Mouse (Mus musculus) midbrain, embryonic 12.5 days (tissue): ENCODE measurements at regions not wholly inside any gene's neighbourhood (a gene's known extent, or its start where the extent isn't known, plus 50 kb on each side); places are given as distances from the start of the nearest gene placed in this dataset.
"Not testable (repeated sequence)": the region's sequence is repeated elsewhere in the genome, so short reads cannot be mapped to it uniquely, and the experiment has no call there.

Experiments
- ATAC-seq: fragments of 200-750 bp; cut with Nextera tagmentation; 2 replicates; pipeline ENCODE4 v1.8.0; 2017; ENCODE audit warnings: low read depth, moderate TSS enrichment, moderate library complexity; ENCODE audit not compliant: low FRiP score
- H3K27ac ChIP-seq: fragments of 300-500 bp; sonication (generic); replicated peaks from 2 replicates; pipeline ENCODE4 v1.5.1; 2016; ENCODE audit warnings: mild to moderate bottlenecking
- H3K27me3 ChIP-seq: fragments of 300-500 bp; sonication (generic); 2 replicates; pipeline ENCODE4 v1.6.1; 2016; ENCODE audit warnings: mild to moderate bottlenecking
- H3K36me3 ChIP-seq: fragments of 300-500 bp; sonication (generic); 2 replicates; pipeline ENCODE4 v1.6.1; 2016
- H3K4me1 ChIP-seq: fragments of 300-500 bp; sonication (generic); 2 replicates; pipeline ENCODE4 v1.6.1; 2016
- H3K4me2 ChIP-seq: fragments of 300-500 bp; sonication (generic); replicated peaks from 2 replicates; pipeline ENCODE4 v1.6.1; 2016; ENCODE audit warnings: mild to moderate bottlenecking, moderate library complexity
- H3K4me3 ChIP-seq: fragments of 300-500 bp; sonication (generic); 2 replicates; pipeline ENCODE4 v1.5.1; 2016; ENCODE audit warnings: mild to moderate bottlenecking
- H3K9ac ChIP-seq: fragments of 300-500 bp; sonication (generic); replicated peaks from 2 replicates; pipeline ENCODE4 v1.6.1; 2016; ENCODE audit warnings: mild to moderate bottlenecking, moderate library complexity
- H3K9me3 ChIP-seq: fragments of 300-500 bp; sonication (generic); 2 replicates; pipeline ENCODE4 v1.6.1; 2016; ENCODE audit warnings: mild to moderate bottlenecking
- WGBS: fragments of 180-500 bp; shearing (Covaris S2); methylation state at CpG from one replicate; pipeline ENCODE4 v1.1.7; 2016; 5-methylcytosine and 5-hydroxymethylcytosine counted together

DNA sequence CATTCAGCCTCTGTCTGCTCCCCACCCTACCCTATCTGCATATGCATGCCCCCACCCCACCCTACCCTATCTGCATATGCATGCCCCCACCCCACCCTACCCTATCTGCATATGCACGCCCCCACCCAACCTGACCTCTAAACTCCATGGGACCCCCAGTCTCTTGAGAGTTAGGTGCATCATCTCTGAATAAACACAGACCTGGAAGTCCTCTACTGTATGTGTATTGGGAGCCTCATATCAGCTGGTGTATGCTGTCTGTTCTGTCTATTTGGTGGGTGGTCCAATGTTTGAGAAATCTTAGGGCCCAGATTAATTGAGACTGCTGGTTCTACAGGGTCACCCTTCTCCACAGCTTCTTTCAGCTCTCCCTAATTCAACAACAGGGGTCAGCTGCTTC lies 109.4 kb upstream of the Tenm4 start:
- H3K4me2 ChIP-seq, ATAC-seq, H3K36me3 ChIP-seq, H3K27ac ChIP-seq, H3K4me1 ChIP-seq, H3K4me3 ChIP-seq, H3K27me3 ChIP-seq, H3K9ac ChIP-seq, H3K9me3 ChIP-seq: not testable (repeated sequence)
- WGBS = 67% methylated on average over 1 of the region's 1 CpGs

DNA sequence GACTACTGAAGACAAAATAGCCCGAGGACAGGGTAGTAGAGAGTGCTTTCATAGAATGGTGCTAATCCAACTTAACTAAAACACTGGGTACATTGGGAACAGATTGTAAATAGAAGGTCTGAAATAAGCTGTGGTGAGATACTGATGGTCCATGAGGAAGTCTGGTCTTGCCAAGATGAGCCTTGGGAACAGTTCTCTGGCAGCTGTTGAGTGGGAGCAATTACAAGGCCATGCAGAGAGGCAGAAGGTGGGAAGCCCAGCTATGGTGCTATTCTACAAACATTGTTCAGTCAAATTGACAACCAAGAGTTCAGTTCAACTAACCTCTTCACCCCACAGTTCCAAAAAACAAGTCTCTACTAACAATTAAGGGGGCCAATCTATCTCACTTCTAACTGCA lies 92.5 kb upstream of the Tenm4 start:
- H3K27me3 ChIP-seq = no peaks in the 10 kb centered on the region
- H3K9ac ChIP-seq = no peak overlapping the region
- H3K9me3 ChIP-seq = no peaks in the 10 kb centered on the region
- no peaks in the 10 kb centered on the region for H3K4me1 ChIP-seq
- H3K4me2 ChIP-seq = no peak overlapping the region
- no peak for ATAC-seq
- WGBS = 85% methylated on average over 1 of the region's 1 CpGs
- no peak overlapping the region for H3K4me3 ChIP-seq
- H3K27ac ChIP-seq = no peak overlapping the region
- no peaks in the 10 kb centered on the region for H3K36me3 ChIP-seq

DNA sequence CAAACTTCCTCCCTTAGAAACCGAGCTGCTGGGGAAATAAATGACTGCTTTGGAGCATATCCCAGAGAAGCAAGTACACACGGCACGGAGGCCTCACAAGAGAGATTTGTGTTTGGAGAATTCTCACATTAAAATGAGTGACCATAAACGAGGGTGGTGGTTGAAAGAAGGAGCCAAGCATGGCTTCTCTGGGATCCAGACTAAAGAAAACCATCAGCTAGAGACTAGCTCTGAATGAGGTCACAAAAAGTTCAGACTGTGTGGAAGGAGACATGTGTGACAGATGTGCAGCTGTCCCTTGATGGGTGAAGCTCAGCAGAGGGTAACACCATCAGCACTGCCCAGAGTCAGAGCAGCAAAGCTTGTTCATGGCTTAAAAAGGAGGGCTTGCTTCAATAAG lies 89.4 kb upstream of the Tenm4 start:
- Histone ChIP-seq H3K4me1 (no peaks in the 10 kb centered on the region), H3K36me3 (no peaks in the 10 kb centered on the region), H3K9ac (no peak overlapping the region), H3K9me3 (no peaks in the 10 kb centered on the region), H3K4me2 (no peak overlapping the region), H3K4me3 (no peak overlapping the region), H3K27me3 (no peaks in the 10 kb centered on the region), H3K27ac (no peak overlapping the region)
- 87% methylated on average over 4 of the region's 4 CpGs for WGBS
- ATAC-seq = no peak

DNA sequence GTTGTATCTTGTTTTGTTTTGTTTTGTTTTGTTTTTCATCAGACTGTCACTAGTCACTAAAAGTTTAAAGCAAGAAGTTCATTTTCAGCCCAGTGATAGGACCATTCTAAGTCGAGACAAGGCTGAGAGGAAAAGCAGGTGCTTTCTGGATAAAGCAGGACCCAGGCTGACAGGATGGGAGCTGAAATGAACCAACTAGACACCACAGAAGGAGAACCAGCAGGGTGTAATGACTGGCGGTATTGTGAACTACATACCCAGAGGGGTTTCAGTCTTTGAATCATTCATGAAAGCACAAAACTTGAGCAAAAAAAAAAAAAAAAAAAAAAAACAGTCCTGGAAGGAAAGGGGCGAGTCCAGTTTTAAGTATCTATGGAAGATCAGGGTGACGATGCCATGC lies 75.9 kb upstream of the Tenm4 start:
- Histone ChIP-seq H3K4me1 (no peaks in the 10 kb centered on the region), H3K27ac (no peak overlapping the region), H3K9ac (no peak overlapping the region), H3K4me3 (no peak overlapping the region), H3K4me2 (no peak overlapping the region), H3K27me3 (no peaks in the 10 kb centered on the region), H3K36me3 (no peaks in the 10 kb centered on the region), H3K9me3 (no peaks in the 10 kb centered on the region)
- no peak for ATAC-seq
- WGBS = 68% methylated on average over 4 of the region's 4 CpGs

DNA sequence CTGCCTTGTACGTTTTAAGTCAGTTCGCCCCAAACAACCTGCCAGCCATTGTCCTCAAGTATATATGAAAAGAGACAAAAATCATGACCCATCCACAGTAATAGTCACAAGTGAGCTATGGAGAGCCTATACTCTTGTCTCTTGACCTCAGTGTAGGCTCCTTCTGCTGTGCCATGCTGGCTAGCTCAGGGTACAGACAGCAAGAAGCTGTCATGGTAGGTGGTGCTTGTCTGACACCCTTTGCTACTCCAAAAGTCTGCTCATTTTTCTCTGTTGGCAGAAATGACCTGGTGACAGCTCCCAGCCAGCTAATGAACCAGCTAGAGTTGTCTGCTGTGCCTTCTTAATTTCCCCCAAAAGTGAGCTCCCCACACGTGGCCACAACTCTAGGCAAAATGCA lies 75.3 kb upstream of the Tenm4 start:
- H3K9ac ChIP-seq = no peak overlapping the region
- no peaks in the 10 kb centered on the region for H3K4me1 ChIP-seq
- no peak overlapping the region for H3K4me2 ChIP-seq
- H3K27ac ChIP-seq = no peak overlapping the region
- no peak overlapping the region for H3K4me3 ChIP-seq
- ATAC-seq = no peak
- H3K36me3 ChIP-seq = no peaks in the 10 kb centered on the region
- no peaks in the 10 kb centered on the region for H3K27me3 ChIP-seq
- H3K9me3 ChIP-seq = no peaks in the 10 kb centered on the region
- WGBS = 94% methylated on average over 3 of the region's 3 CpGs

DNA sequence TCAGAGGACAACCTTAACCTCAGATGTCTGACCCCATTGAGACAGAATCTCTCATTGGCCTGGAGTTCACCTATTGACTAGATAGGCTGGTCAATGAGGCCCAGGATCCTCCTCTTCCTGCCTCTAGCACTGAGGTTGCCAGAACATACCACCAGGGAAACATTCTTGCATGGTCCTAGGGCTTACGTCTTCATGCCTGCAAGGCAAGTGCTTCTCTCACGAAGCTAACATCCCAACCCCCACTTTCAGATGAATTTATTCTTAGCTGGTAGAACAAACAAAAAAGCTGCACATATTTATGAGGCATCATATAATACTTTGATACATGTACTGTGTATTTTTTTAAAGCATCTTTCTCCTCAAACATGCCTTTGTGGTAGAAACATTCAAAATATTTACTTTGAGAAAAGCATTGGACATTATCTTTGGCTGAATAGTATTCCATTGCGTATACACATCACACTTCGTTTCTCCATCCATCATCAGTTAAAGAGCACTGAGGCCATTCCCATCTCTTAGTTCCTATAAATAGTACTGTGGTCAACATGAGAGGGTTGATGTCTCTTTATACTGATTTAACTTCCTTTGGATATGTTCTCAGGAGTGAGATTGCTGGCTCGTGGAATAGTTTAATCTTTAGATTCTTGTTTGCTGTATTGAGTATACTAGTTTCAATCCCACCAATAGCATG lies 72.2 kb upstream of the Tenm4 start:
- Histone ChIP-seq H3K27ac (no peak overlapping the region), H3K4me1 (no peaks in the 10 kb centered on the region), H3K4me2 (no peak overlapping the region), H3K4me3 (no peak overlapping the region), H3K36me3 (no peaks in the 10 kb centered on the region), H3K9ac (no peak overlapping the region), H3K9me3 (no peaks in the 10 kb centered on the region), H3K27me3 (no peaks in the 10 kb centered on the region)
- 90% methylated on average over 5 of the region's 5 CpGs for WGBS
- no peak for ATAC-seq

DNA sequence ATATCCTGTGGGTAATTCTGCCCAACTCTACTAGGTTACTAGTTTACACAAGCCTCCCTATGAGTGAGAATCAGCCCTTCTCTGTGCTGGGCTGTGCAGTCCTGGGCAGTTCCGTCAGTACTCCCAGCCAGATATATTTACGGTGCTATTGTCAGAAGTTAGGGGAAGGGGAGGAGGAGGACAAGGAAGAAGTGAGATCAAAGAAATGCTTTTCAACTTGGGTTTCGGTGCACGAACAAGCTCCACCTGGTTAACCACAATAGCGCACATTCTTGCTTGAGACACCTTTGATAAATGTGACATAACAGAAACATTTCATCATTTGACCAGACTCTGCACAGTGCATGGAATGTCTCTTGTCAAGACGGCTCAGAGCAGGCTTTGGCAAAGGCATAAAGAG lies 68.3 kb upstream of the Tenm4 start:
- 87% methylated on average over 6 of the region's 6 CpGs for whole genome bisulfite sequencing
- no peak for ATAC-seq
- Histone ChIP-seq H3K4me2 (no peak overlapping the region), H3K4me1 (no peaks in the 10 kb centered on the region), H3K27ac (no peak overlapping the region), H3K27me3 (no peaks in the 10 kb centered on the region), H3K9me3 (no peaks in the 10 kb centered on the region), H3K4me3 (no peak overlapping the region), H3K36me3 (no peaks in the 10 kb centered on the region), H3K9ac (no peak overlapping the region)

DNA sequence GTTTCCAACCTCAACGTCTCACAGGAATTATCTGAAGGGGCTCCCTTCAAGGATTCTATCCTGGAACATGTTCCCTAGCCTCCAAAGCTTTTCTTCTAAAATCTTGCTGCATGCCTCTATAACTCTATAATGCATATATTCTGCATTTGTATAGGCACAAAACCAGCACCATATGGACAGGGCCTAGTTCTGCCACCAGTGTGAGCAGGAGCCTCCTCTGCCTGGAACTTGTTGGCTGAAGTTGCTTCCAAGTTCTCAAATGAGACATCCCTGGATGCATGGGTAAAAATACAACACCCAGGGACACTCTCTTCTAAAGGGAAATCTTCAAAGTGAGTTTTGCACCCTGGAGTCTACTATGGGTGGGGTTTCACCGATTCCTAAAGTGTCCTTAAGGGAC lies 62.3 kb upstream of the Tenm4 start:
- Histone ChIP-seq H3K4me2 (no peak overlapping the region), H3K27me3 (no peaks in the 10 kb centered on the region), H3K36me3 (no peaks in the 10 kb centered on the region), H3K4me3 (no peak overlapping the region), H3K27ac (no peak overlapping the region), H3K9me3 (no peaks in the 10 kb centered on the region), H3K4me1 (no peaks in the 10 kb centered on the region), H3K9ac (no peak overlapping the region)
- WGBS = 81% methylated on average over 2 of the region's 2 CpGs
- no peak for ATAC-seq

DNA sequence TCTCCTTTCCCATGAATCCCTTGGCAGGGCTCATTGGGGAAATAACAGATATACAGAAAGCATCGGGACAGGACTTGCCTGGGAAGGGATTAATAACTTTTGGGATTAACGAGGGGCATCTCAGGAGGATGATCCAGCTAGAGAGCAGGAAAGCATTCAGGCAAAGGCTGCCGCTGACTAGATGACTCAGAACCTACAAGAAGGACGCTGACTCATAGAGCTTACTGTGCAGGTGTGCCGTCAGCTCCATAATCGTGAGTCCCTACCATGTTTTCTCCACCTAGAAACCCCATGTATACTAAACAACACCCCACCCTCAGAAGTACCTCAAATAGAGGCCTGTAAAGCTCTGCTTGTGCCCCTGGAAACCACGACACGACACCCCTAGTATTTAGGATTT lies 50.9 kb upstream of the Tenm4 start:
- Histone ChIP-seq H3K9me3 (no peaks in the 10 kb centered on the region), H3K9ac (no peak overlapping the region), H3K36me3 (no peaks in the 10 kb centered on the region), H3K27ac (no peak overlapping the region), H3K4me2 (no peak overlapping the region), H3K4me1 (no peaks in the 10 kb centered on the region), H3K4me3 (no peak overlapping the region), H3K27me3 (0 out of 2 replicates have a peak, but pooled peaks cover 2% of the 10 kb centered on the region)
- no peak for ATAC-seq
- WGBS = 51% methylated on average over 8 of the region's 8 CpGs
